Mouse (Mus musculus) retina, adult 2 months (tissue): ENCODE results near the gene Apoa4.

Source experiments
- DNase-seq: peaks from one replicate; pipeline ENCODE4 v3.0.0-alpha.2; 2012; ENCODE audit warnings: low read depth, low spot score

The Apoa4 gene

GRCm38 (mm10) chr9:46240526-46241153 lies at the start of gene Apoa4:
Gene Apoa4 (plus strand): TSS chr9:46240696.
- no peak for DNase-seq

GRCm38 (mm10) chr9:46191234-46191633 lies 49.3 kb upstream of the Apoa4 start:
- no peak for DNase-seq

- DNase-seq, result peak; percentile 22
Measured at GRCm38 (mm10) chr9:46191644-46192043, 48.9 kb upstream of the Apoa4 start.

- no peak for DNase-seq
Measured at GRCm38 (mm10) chr9:46192642-46193041, 47.9 kb upstream of the Apoa4 start.

GRCm38 (mm10) chr9:46194809-46195208 lies 45.7 kb upstream of the Apoa4 start:
- DNase-seq, result no peak

- no peak for DNase-seq
Measured at GRCm38 (mm10) chr9:46196699-46197169, 43.8 kb upstream of the Apoa4 start.

- no peak for DNase-seq
Measured at GRCm38 (mm10) chr9:46198461-46198860, 42.0 kb upstream of the Apoa4 start.

- DNase-seq, result no peak
Measured at GRCm38 (mm10) chr9:46198936-46199335, 41.6 kb upstream of the Apoa4 start.

GRCm38 (mm10) chr9:46199609-46200008 lies 40.9 kb upstream of the Apoa4 start:
- DNase-seq, result no peak

GRCm38 (mm10) chr9:46206834-46207500 lies 33.5 kb upstream of the Apoa4 start:
- no peak for DNase-seq

GRCm38 (mm10) chr9:46207501-46207869 lies 33.0 kb upstream of the Apoa4 start:
- DNase-seq, result no peak

- no peak for DNase-seq
Measured at GRCm38 (mm10) chr9:46208401-46208974, 32.0 kb upstream of the Apoa4 start.

- no peak for DNase-seq
Measured at GRCm38 (mm10) chr9:46210473-46210872, 30.0 kb upstream of the Apoa4 start.

- no peak for DNase-seq
Measured at GRCm38 (mm10) chr9:46214276-46214675, 26.2 kb upstream of the Apoa4 start.

- DNase-seq, result no peak
Measured at GRCm38 (mm10) chr9:46214946-46215337, 25.6 kb upstream of the Apoa4 start.

- DNase-seq, result no peak
Measured at GRCm38 (mm10) chr9:46215338-46216322, 24.9 kb upstream of the Apoa4 start.

- DNase-seq, result no peak
Measured at GRCm38 (mm10) chr9:46216744-46217470, 23.6 kb upstream of the Apoa4 start.

GRCm38 (mm10) chr9:46218176-46218575 lies 22.3 kb upstream of the Apoa4 start:
- no peak for DNase-seq

- DNase-seq, result no peak
Measured at GRCm38 (mm10) chr9:46223090-46223489, 17.4 kb upstream of the Apoa4 start.

- no peak for DNase-seq
Measured at GRCm38 (mm10) chr9:46224101-46224500, 16.4 kb upstream of the Apoa4 start.
